Mouse (Mus musculus) lung, embryonic 15.5 days (tissue): Measurements from ENCODE around the gene Tln2. TPM values are rescaled to one million over a fixed set of nuclear protein-coding genes. Genes with fewer than 3 reads are reported as not detected.

Experiments used
- ATAC-seq: fragments of 200-750 bp; cut with Nextera tagmentation; 2 replicates; pipeline ENCODE4 v1.8.0; 2017; ENCODE audit warnings: moderate number of reproducible peaks, borderline replicate concordance; ENCODE audit not compliant: low FRiP score, low TSS enrichment; ENCODE audit errors: extremely low read depth
- H3K27ac ChIP-seq: fragments of 300-500 bp; sonication (generic); 2 replicates; pipeline ENCODE4 v1.5.1; 2015; ENCODE audit warnings: moderate library complexity, mild to moderate bottlenecking, inconsistent platforms
- H3K27me3 ChIP-seq: fragments of 300-500 bp; sonication (generic); 2 replicates; pipeline ENCODE4 v1.6.1; 2015; ENCODE audit warnings: inconsistent platforms
- H3K36me3 ChIP-seq: fragments of 300-500 bp; sonication (generic); 2 replicates; pipeline ENCODE4 v1.6.1; 2015; ENCODE audit warnings: inconsistent platforms
- H3K4me1 ChIP-seq: fragments of 300-500 bp; sonication (generic); 2 replicates; pipeline ENCODE4 v1.6.1; 2015; ENCODE audit warnings: inconsistent platforms
- H3K4me2 ChIP-seq: fragments of 300-500 bp; sonication (generic); 2 replicates; pipeline ENCODE4 v1.6.1; 2015; ENCODE audit warnings: inconsistent platforms, mild to moderate bottlenecking, moderate library complexity
- H3K4me3 ChIP-seq: fragments of 300-500 bp; sonication (generic); 2 replicates; pipeline ENCODE4 v1.5.1; 2015; ENCODE audit warnings: mild to moderate bottlenecking, inconsistent platforms
- H3K9ac ChIP-seq: fragments of 300-500 bp; sonication (generic); 2 replicates; pipeline ENCODE4 v1.6.1; 2015; ENCODE audit warnings: inconsistent platforms
- H3K9me3 ChIP-seq: fragments of 300-500 bp; sonication (generic); 2 replicates; pipeline ENCODE4 v1.6.1; 2016; ENCODE audit warnings: inconsistent platforms
- WGBS: fragments of 180-500 bp; shearing (Covaris S2); methylation state at CpG from one replicate; pipeline ENCODE4 v1.1.7; 2015; 5-methylcytosine and 5-hydroxymethylcytosine counted together
- polyA plus RNA-seq: library from polyadenylated mRNA; unstranded; fragments of >200 nt; fragmentation: Nextera tagmentation; extraction: Ambion mirVana; gene quantifications from 2 replicates; pipeline ENCODE4 v1.2.1, GENCODE M21; 2015

Tln2 gene
- polyA plus RNA-seq, 1 experiment from 2014 or later, result 14.1 TPM

DNA sequence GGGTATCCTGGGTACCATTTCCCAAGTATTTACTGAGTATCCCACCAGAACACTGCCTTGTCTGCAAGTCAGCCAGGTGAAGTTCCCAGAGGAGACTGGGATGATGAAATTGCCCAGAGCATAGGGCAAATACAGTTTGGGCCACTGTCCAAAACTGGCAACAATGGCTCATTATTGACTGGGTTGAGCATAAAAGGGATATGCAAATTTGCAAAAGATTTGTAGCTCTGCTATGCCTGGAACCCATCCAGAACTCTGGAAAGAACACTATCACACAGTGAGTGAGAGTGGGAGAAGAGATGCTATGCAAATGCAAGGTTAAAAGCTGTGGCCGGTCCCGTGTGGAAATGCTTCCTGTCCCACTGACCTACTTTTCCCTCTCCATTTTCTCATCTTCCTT, 63.1 kb downstream of the Tln2 start:
- H3K36me3 ChIP-seq, result no peaks in the 10 kb centered on the region
- no peaks in the 10 kb centered on the region for H3K9me3 ChIP-seq
- H3K27me3 ChIP-seq, result no peaks in the 10 kb centered on the region
- WGBS, result 24% methylated on average over 2 of the region's 2 CpGs
- ATAC-seq, result no peak
- H3K27ac ChIP-seq, result no peak overlapping the region
- H3K9ac ChIP-seq, result no peak overlapping the region
- H3K4me3 ChIP-seq, result no peak overlapping the region
- peaks cover 13% of the 10 kb centered on the region; the same call in 1 of the 2 replicates for H3K4me1 ChIP-seq
- no peak overlapping the region for H3K4me2 ChIP-seq

DNA sequence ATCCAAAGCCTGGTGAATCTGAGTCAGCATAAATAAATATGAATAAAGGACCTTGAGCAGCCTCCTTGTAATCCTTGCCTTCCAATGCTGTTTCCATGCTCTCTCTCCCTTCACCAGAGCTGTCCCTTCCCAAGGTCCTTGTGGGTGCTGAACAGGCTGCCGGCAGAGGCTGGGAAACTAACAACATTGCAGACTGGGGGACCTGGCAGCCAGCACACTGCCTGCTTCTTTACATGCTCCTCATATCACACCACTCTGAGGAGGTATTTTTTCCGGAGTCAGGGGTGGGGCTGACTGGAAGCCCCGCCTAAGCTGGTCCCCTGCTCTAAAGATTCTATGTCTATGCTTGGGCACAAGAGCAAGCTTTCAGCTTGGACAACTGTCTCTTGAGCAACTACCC, 64.2 kb downstream of the Tln2 start:
- WGBS, result 22% methylated on average over 3 of the region's 3 CpGs
- no peak for ATAC-seq

DNA sequence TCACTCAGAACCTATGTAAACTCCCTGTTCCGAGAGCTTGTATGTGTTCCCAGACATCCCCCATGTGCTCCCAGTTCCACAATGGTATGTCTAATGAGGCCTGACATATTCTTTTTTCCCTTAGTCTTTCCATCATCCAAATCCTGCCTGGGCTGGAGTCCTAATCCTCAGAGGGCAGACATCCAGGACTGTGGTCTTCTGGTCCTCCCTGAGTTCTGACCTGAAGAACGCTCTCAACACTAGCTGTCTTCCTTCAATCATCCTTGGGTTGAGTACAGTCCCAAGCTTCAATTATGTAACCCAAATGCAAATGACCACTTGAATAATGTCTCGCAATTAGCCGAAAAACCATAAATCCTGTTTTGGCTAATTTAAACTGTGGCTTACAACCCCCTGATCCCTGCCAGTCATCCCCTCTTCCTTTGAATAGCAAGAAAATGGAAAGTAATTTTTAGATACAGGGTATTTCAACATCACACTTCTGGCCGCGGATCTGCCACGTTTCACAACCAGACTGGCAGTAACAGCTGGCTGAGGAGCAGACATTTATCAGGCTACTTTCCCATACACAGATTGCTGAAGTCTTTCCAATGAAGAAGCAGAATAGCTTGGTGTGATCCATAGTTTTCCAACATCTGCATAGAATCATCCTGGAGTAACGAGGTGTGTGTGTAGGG, 65.5 kb downstream of the Tln2 start:
- Histone ChIP-seq H3K9ac (no peak overlapping the region), H3K4me3 (no peak overlapping the region), H3K4me1 (peaks cover 13% of the 10 kb centered on the region; the same call in 1 of the 2 replicates), H3K9me3 (no peaks in the 10 kb centered on the region), H3K27me3 (no peaks in the 10 kb centered on the region), H3K27ac (no peak overlapping the region), H3K36me3 (no peaks in the 10 kb centered on the region), H3K4me2 (no peak overlapping the region)
- WGBS, result 78% methylated on average over 8 of the region's 8 CpGs
- ATAC-seq, result no peak

More for the DNA sequence above, 64.2 kb downstream of the Tln2 start:
- H3K4me2 ChIP-seq, result no peak overlapping the region
- H3K9me3 ChIP-seq, result no peaks in the 10 kb centered on the region
- H3K9ac ChIP-seq, result no peak overlapping the region
- no peaks in the 10 kb centered on the region for H3K27me3 ChIP-seq
- H3K27ac ChIP-seq, result no peak overlapping the region
- H3K4me1 ChIP-seq, result peaks cover 13% of the 10 kb centered on the region; the same call in 1 of the 2 replicates
- H3K4me3 ChIP-seq, result no peak overlapping the region
- H3K36me3 ChIP-seq, result no peaks in the 10 kb centered on the region

DNA sequence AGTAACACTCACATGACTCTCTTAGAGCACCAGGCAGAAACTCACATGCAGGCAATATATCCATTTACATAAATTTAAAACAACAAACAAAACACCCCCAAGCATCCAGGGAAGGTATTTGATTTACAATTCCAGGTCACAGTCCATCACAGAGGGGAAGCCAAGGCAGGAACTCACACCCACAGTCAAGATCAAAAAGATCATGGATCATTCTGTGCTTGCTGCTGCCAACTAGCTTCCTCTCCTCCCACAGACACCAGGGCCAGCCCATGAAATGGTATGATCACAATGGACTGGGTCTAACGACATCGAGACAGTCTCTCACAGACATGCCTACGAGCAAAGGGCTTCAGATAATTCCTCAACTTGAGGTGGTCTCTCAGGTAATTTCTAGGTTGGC, 70.1 kb downstream of the Tln2 start:
- H3K27me3 ChIP-seq, result no peaks in the 10 kb centered on the region
- H3K9ac ChIP-seq, result no peak overlapping the region
- H3K4me3 ChIP-seq, result no peak overlapping the region
- H3K27ac ChIP-seq, result no peak overlapping the region
- no peaks in the 10 kb centered on the region for H3K9me3 ChIP-seq
- H3K36me3 ChIP-seq, result no peaks in the 10 kb centered on the region
- ATAC-seq, result no peak
- no peak overlapping the region for H3K4me2 ChIP-seq
- H3K4me1 ChIP-seq, result peaks cover 15% of the 10 kb centered on the region
- 63% methylated on average over 3 of the region's 3 CpGs for WGBS

DNA sequence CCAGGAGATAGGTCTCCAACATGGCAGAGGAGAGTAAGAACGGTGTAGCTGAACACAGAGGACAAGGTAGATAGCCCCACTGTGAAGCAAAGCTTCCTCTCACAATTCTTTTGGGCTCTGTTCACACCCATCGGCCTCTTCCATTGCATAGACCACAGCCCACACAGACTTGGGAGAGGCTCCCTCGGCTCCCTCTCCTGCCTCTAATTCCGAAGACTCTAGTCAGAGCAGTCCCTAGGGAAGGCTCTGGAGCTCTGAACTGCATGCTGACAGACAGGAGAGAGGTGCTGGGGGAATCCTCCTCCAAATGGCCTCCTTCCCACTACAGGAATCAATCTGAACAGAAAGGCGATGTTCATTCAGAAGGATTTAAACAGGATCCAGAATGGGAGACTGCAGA, 72.9 kb downstream of the Tln2 start:
- no peak overlapping the region for H3K4me2 ChIP-seq
- no peak overlapping the region for H3K4me3 ChIP-seq
- no peak overlapping the region for H3K9ac ChIP-seq
- no peak overlapping the region for H3K27ac ChIP-seq
- H3K9me3 ChIP-seq, result no peaks in the 10 kb centered on the region
- H3K36me3 ChIP-seq, result no peaks in the 10 kb centered on the region
- no peak for ATAC-seq
- peaks cover 15% of the 10 kb centered on the region for H3K4me1 ChIP-seq
- WGBS, result 73% methylated on average over 5 of the region's 5 CpGs
- no peaks in the 10 kb centered on the region for H3K27me3 ChIP-seq

DNA sequence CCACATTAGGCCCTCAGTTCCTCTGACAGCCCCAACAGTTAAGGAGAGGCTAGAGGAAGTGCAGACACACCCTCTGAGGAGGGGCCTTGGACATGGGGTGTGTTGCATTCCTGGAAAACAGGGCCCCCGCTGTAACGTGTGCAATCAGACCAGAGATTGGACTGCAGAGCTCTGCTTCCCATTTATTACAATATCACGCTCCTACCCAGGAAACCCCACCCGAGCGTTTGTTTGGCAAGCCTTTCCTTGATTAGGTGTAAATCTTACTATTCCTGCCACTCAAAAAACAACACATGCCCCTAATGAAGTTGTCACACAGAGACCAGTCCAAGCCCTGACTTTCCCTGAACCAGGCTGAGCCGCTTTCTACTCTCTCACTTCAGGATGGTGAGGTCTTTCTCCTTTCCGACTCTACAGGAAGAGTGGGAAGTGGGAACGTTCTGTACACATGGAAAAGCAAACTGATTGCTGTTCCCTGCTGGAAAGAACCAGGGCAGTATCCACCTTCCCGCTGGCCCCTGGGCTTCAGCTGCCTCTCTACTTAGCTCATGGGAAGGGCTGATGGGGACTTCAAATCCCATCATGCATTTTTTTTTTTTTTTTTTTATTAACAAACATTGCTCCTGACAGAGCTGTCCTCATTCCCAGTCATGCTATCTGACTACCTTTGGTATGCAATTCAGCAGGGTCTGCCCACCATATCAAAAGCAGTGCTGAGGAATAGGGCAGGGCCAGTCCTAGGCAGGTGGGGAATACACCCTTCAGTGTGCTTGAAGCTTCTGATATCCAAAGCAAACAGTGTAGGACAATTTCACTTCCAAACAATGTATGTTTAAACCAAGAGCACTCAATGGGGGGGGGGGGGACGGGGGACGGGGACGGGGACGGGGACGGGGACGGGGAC, 74.1 kb downstream of the Tln2 start:
- no peak overlapping the region; the same call in 1 of the 2 replicates for H3K4me2 ChIP-seq
- no peak overlapping the region for H3K27ac ChIP-seq

DNA sequence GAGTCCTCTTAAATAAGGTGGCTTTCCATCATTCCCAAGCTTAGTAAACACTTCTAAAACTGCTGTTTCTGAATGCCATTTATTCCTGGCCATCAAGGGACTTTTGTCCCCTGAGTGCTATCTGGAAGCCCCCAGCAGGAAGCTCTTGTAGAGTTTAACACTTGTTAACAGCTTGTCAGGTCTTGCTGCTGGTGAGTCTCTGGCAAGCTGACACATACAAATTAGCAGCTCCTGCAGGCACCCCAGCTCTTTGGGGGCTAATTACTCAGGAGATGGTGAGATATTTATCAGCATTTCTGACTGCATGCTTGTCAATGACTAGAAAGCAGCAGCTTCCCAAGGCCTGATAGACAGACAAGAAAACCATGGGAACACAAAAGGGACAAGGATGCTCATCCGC, 77.2 kb downstream of the Tln2 start:
- H3K27me3 ChIP-seq, result no peaks in the 10 kb centered on the region
- H3K27ac ChIP-seq, result no peak overlapping the region
- no peaks in the 10 kb centered on the region for H3K9me3 ChIP-seq
- peaks cover 15% of the 10 kb centered on the region for H3K4me1 ChIP-seq
- no peak overlapping the region for H3K4me2 ChIP-seq
- no peak overlapping the region for H3K9ac ChIP-seq
- no peak for ATAC-seq
- 63% methylated on average over 1 of the region's 1 CpGs for WGBS
- H3K36me3 ChIP-seq, result no peaks in the 10 kb centered on the region
- no peak overlapping the region for H3K4me3 ChIP-seq

More for the DNA sequence above, 74.1 kb downstream of the Tln2 start:
- H3K9ac ChIP-seq, result no peak overlapping the region
- H3K4me3 ChIP-seq, result no peak overlapping the region
- no peaks in the 10 kb centered on the region for H3K9me3 ChIP-seq
- peaks cover 15% of the 10 kb centered on the region for H3K4me1 ChIP-seq
- no peaks in the 10 kb centered on the region for H3K27me3 ChIP-seq
- ATAC-seq, result peak; percentile 23; the same call in 1 of the 2 replicates
- no peaks in the 10 kb centered on the region for H3K36me3 ChIP-seq
- 41% methylated on average over 15 of the region's 15 CpGs for WGBS

DNA sequence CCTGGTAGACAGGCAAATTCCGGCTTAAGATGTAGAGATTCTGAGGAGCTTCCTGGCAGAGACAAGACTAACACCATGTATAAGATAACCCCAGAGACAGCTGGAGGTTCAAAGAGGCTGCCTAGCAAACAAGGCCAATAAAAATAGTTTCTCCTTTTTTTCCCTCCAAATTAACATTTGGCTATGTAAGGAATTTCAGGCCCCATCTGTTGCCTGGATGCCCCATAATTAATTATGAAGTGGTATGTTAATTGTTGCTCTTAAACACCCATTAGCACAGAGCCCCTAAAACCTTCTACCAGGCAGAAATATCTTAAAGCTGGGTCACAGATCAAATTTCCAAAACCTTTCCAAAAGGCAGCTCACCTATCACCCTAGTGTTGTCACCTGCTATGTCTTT, 77.7 kb downstream of the Tln2 start:
- Histone ChIP-seq H3K27me3 (no peaks in the 10 kb centered on the region), H3K27ac (no peak overlapping the region), H3K9ac (no peak overlapping the region), H3K9me3 (no peaks in the 10 kb centered on the region), H3K36me3 (no peaks in the 10 kb centered on the region), H3K4me2 (no peak overlapping the region), H3K4me1 (peaks cover 15% of the 10 kb centered on the region), H3K4me3 (no peak overlapping the region)
- 29% methylated on average over 1 of the region's 1 CpGs for WGBS
- ATAC-seq, result no peak

DNA sequence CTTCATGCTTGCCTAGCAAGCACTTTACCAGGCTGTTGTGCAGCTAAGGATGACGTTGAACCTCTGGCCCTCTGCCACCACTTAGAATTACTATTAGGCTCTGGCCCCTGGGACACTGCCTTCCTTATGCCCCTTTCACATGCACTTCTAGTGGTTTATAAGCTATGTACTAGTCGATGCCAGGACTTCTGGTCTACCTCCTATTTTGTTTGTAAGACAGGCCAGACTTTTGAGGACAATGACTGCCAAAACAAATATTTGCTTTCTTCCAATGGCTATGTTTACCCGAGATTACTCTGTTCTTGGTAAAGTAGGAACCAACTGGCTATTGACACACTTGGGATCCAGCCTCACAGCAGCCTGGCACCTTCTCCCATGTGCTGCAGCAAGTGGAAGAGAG, 82.1 kb downstream of the Tln2 start:
- no peak overlapping the region for H3K4me2 ChIP-seq
- H3K9me3 ChIP-seq, result no peaks in the 10 kb centered on the region
- H3K9ac ChIP-seq, result no peak overlapping the region
- no peak overlapping the region for H3K27ac ChIP-seq
- no peaks in the 10 kb centered on the region for H3K36me3 ChIP-seq
- H3K4me1 ChIP-seq, result no peaks in the 10 kb centered on the region
- no peaks in the 10 kb centered on the region for H3K27me3 ChIP-seq
- ATAC-seq, result no peak
- 52% methylated on average over 3 of the region's 3 CpGs for WGBS
- H3K4me3 ChIP-seq, result no peak overlapping the region

DNA sequence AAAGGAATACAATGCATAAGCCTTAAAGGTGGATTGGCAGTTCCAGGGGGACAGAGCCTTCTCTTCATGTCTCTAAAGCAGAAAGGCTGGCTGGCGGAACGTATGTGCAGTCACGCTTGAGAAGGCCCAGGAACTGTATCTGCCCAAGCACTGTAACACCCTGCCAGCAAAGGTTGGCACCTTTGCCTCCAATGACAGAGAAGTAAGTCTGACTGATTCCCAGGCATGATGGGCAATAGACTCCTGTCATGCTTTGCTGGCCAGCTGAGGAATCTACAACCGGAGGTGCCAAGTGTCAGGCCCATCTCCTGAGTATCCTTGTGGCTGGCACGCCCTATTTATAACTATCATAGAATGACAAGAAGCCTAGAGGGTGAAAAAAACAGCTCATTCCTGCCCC, 83.3 kb downstream of the Tln2 start:
- no peaks in the 10 kb centered on the region for H3K36me3 ChIP-seq
- H3K9me3 ChIP-seq, result no peaks in the 10 kb centered on the region
- ATAC-seq, result no peak
- H3K9ac ChIP-seq, result no peak overlapping the region
- no peaks in the 10 kb centered on the region for H3K27me3 ChIP-seq
- 95% methylated on average over 5 of the region's 5 CpGs for WGBS
- no peak overlapping the region for H3K4me2 ChIP-seq
- no peak overlapping the region for H3K4me3 ChIP-seq
- H3K27ac ChIP-seq, result no peak overlapping the region
- no peaks in the 10 kb centered on the region for H3K4me1 ChIP-seq

DNA sequence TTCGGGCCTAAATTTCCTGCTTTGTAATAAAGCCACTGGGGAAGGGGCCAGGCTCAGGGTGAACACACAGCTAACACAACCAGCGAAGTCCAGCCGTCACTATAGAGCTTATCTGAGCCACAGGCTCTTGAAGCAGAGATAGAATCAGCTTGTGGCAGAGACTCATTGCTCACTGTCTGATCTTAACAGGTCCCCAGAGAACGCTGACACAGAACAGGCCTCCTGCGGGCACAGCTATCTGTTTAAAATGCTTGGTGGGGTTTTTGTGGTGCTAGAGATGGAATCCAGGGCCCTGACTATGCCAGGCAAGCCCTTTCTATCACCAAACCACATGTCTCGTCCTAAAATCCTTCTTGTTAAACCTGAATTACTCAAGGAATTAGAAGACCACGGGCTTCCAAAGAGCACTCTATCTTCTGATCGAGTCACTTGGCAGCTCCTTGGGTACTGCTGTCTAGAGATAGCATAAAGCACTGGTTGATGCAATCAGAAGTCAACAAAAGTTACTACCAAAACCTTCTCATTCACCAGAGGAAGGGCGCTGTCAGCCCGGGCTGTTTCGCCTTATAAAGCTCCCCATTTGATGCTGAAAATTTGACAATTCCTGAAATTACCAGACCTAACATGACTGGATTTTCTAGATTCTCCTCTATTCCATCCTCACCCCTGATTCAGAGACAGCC, 95.9 kb downstream of the Tln2 start:
- 48% methylated on average over 11 of the region's 11 CpGs for WGBS
- no peaks in the 10 kb centered on the region for H3K4me1 ChIP-seq
- H3K27me3 ChIP-seq, result no peaks in the 10 kb centered on the region
- no peaks in the 10 kb centered on the region for H3K9me3 ChIP-seq
- H3K36me3 ChIP-seq, result no peaks in the 10 kb centered on the region
- no peak overlapping the region for H3K4me3 ChIP-seq
- ATAC-seq, result no peak
- no peak overlapping the region for H3K27ac ChIP-seq
- no peak overlapping the region for H3K9ac ChIP-seq
- H3K4me2 ChIP-seq, result no peak overlapping the region

DNA sequence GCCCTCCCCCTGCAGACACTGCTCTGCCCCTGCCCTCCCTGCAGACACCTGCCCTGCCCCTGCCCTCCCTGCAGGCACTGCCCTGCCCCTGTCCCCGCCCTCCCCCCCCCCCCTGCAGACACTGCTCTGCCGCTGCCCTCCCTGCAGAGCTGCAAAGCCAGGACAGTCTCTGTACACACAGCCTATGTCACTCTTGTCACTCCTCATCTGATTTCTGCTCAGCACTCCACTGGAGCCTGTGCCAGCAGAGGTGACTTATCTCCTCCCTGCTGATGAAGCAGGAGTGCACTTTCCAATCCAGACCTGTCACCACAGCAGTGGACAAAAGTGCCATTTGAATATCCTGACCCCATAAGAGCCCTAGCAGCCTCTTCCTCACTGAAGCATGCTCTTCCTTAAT, 118.0 kb downstream of the Tln2 start:
- no peak overlapping the region for H3K4me3 ChIP-seq
- no peaks in the 10 kb centered on the region for H3K36me3 ChIP-seq
- no peak overlapping the region for H3K4me2 ChIP-seq
- H3K4me1 ChIP-seq, result no peaks in the 10 kb centered on the region
- WGBS, result 47% methylated on average over 2 of the region's 2 CpGs
- no peaks in the 10 kb centered on the region for H3K9me3 ChIP-seq
- no peak overlapping the region for H3K27ac ChIP-seq
- ATAC-seq, result no peak
- no peak overlapping the region for H3K9ac ChIP-seq
- no peaks in the 10 kb centered on the region for H3K27me3 ChIP-seq
